Mouse (Mus musculus) CH12.LX (cell line): Measurements from ENCODE around the gene Wdr5. TPM values are rescaled to one million over a fixed set of nuclear protein-coding genes. Genes with fewer than 3 reads are reported as not detected.

Source experiments
- DNase-seq: peaks from one replicate; pipeline ENCODE4 v3.0.0-alpha.2; 2013; ENCODE audit errors: extremely low read depth
- H3K27ac ChIP-seq: 2 replicates; pipeline ENCODE4 v1.5.1; 2012; ENCODE audit warnings: low read depth, mild to moderate bottlenecking, control low read depth, moderate library complexity; ENCODE audit not compliant: insufficient read depth
- H3K27me3 ChIP-seq: replicated peaks from 2 replicates; pipeline ENCODE3; 2012; ENCODE audit warnings: inconsistent platforms
- H3K36me3 ChIP-seq, 2 experiments: replicated peaks in 1 of 2; 2 replicates each; pipeline versions ENCODE3 to v1.6.1; 2012; ENCODE audit warnings: inconsistent platforms in 1 of 2, low read length in 1 of 2, mild to moderate bottlenecking in 1 of 2, mixed read lengths in 1 of 2, moderate library complexity in 1 of 2; ENCODE audit not compliant: control insufficient read depth in 1 of 2, insufficient read depth in 1 of 2
- H3K4me1 ChIP-seq, 2 experiments: 2 replicates each; pipeline ENCODE4 v1.6.1; 2012; ENCODE audit warnings: inconsistent platforms in 1 of 2, moderate library complexity in 1 of 2; ENCODE audit not compliant: insufficient read depth in 2 of 2, control insufficient read depth in 1 of 2
- H3K4me2 ChIP-seq: 2 replicates; pipeline ENCODE4 v1.6.1; 2012; ENCODE audit warnings: low read depth, mild to moderate bottlenecking, control low read depth; ENCODE audit not compliant: poor library complexity, insufficient read depth, severe bottlenecking
- H3K4me3 ChIP-seq, 3 experiments: fragments of 150-350 bp in 1 of 3; sonication (generic) in 1 of 3; replicated peaks in 1 of 3; 2 replicates each; pipeline versions ENCODE3 to v1.5.1; 2011 to 2012; ENCODE audit warnings: low read depth in 2 of 3, low read length in 2 of 3, mild to moderate bottlenecking in 2 of 3, moderate library complexity in 2 of 3, control low read depth in 1 of 3, improper control_type of control experiment in 1 of 3, inconsistent platforms in 1 of 3, mixed read lengths in 1 of 3; ENCODE audit not compliant: poor library complexity in 1 of 3
- H3K79me2 ChIP-seq: replicated peaks from 2 replicates; pipeline ENCODE4 v1.6.1; 2012; ENCODE audit warnings: mild to moderate bottlenecking, moderate library complexity; ENCODE audit not compliant: control insufficient read depth, poor library complexity, insufficient read depth, severe bottlenecking; ENCODE audit errors: extremely low read depth
- H3K9ac ChIP-seq: 2 replicates; pipeline ENCODE4 v1.6.1; 2012; ENCODE audit warnings: low read depth, mild to moderate bottlenecking, control low read depth, moderate library complexity; ENCODE audit not compliant: insufficient read depth
- H3K9me3 ChIP-seq: replicated peaks from 2 replicates; pipeline ENCODE3; 2012; ENCODE audit warnings: low read length, inconsistent platforms, mixed read lengths
- CTCF ChIP-seq, 2 experiments: IDR thresholded peaks in 1 of 2; conservative IDR thresholded peaks in 1 of 2; 2 replicates each; pipeline ENCODE4 v1.5.1; 2011 to 2012; ENCODE audit warnings: low read depth in 2 of 2, low read length in 2 of 2, improper control_type of control experiment in 1 of 2, inconsistent platforms in 1 of 2, mild to moderate bottlenecking in 1 of 2, moderate library complexity in 1 of 2
- E2F4 ChIP-seq: IDR thresholded peaks from 2 replicates; pipeline ENCODE4 v1.6.1; 2011; ENCODE audit warnings: low read depth, low read length, improper control_type of control experiment; ENCODE audit not compliant: insufficient replicate concordance
- ELF1 ChIP-seq: IDR thresholded peaks from 2 replicates; pipeline ENCODE4 v1.6.1; 2014; ENCODE audit warnings: low read depth, mild to moderate bottlenecking, inconsistent platforms, low read length, improper control_type of control experiment
- EP300 ChIP-seq: IDR thresholded peaks from 2 replicates; pipeline ENCODE4 v1.6.1; 2011; ENCODE audit warnings: low read length, improper control_type of control experiment
- ETS1 ChIP-seq: conservative IDR thresholded peaks from 2 replicates; pipeline ENCODE4 v1.6.1; 2012; ENCODE audit warnings: low read depth, mild to moderate bottlenecking, inconsistent platforms, low read length, improper control_type of control experiment, moderate library complexity
- KAT2A ChIP-seq: IDR thresholded peaks from 2 replicates; pipeline ENCODE4 v1.6.1; 2012; ENCODE audit warnings: low read length, improper control_type of control experiment, inconsistent platforms; ENCODE audit not compliant: insufficient replicate concordance
- MAFK ChIP-seq: IDR thresholded peaks from 2 replicates; pipeline ENCODE4 v1.6.1; 2011; ENCODE audit warnings: low read length, improper control_type of control experiment; ENCODE audit not compliant: insufficient replicate concordance
- MYC ChIP-seq: IDR thresholded peaks from 2 replicates; pipeline ENCODE4 v1.6.1; 2011; ENCODE audit warnings: low read depth, mild to moderate bottlenecking, improper control_type of control experiment, low read length
- POLR2A ChIP-seq: IDR thresholded peaks from 2 replicates; pipeline ENCODE4 v1.6.1; 2011; ENCODE audit warnings: low read depth, mild to moderate bottlenecking, improper control_type of control experiment, low read length
- POLR2AphosphoS2 ChIP-seq: IDR thresholded peaks from 2 replicates; pipeline ENCODE4 v1.6.1; 2011; ENCODE audit warnings: low read depth, low read length, improper control_type of control experiment
- RAD21 ChIP-seq: IDR thresholded peaks from 2 replicates; pipeline ENCODE4 v1.6.1; 2011; ENCODE audit warnings: low read depth, mild to moderate bottlenecking, low read length, improper control_type of control experiment, moderate library complexity
- RCOR1 ChIP-seq: conservative IDR thresholded peaks from 2 replicates; pipeline ENCODE4 v1.6.1; 2012; ENCODE audit warnings: low read depth, mild to moderate bottlenecking, inconsistent platforms, low read length, improper control_type of control experiment
- SMC3 ChIP-seq: IDR thresholded peaks from 2 replicates; pipeline ENCODE4 v1.6.1; 2011; ENCODE audit warnings: low read depth, low read length, improper control_type of control experiment
- UBTF ChIP-seq: IDR thresholded peaks from 2 replicates; pipeline ENCODE4 v1.6.1; 2012; ENCODE audit warnings: low read depth, mild to moderate bottlenecking, inconsistent platforms, low read length, improper control_type of control experiment, moderate library complexity
- USF1 ChIP-seq: IDR thresholded peaks from 2 replicates; pipeline ENCODE4 v1.6.1; 2014; ENCODE audit warnings: low read depth, mild to moderate bottlenecking, inconsistent platforms, low read length, improper control_type of control experiment
- dilution Hi-C: fragments of 300-500 bp; cut with MboI; formaldehyde crosslinking; loops from 2 replicates; pipeline ENCODE4 v1.14.3; 2020; ENCODE audit warnings: low sequenced_read_pairs; ENCODE audit not compliant: extremely low pct_unique_long_range_greater_than_20kb, extremely low pct_ligation_motif_present
- in situ Hi-C: fragments of 300-500 bp; cut with MboI; formaldehyde crosslinking; loops from 3 replicates; pipeline ENCODE4 v1.14.3; 2019; ENCODE audit warnings: low sequenced_read_pairs, low pct_ligation_motif_present, low pct_unique_long_range_greater_than_20kb, mixed read lengths
- polyA plus RNA-seq: library from polyadenylated mRNA; unstranded; fragments of >175 nt; gene quantifications from 2 replicates; pipeline ENCODE4 v1.2.1, GENCODE M21; 2012; ENCODE audit warnings: low read depth; ENCODE audit not compliant: insufficient read length
- total RNA-seq, 2 experiments: library from RNA; depleted of rRNA; stranded (reverse); fragments of 300-350 nt in 1 of 2; fragments of >200 nt in 1 of 2; gene quantifications; 2 replicates each; pipeline ENCODE4 v1.2.3; 2012 to 2014

Gene Wdr5
- total and polyA plus RNA-seq, 3 experiments = 33.9 to 56.0 (median 54.8) TPM

- dilution Hi-C loops = no loop called here
- no peaks in the 10 kb centered on the region for H3K27me3 ChIP-seq
- H3K4me1 ChIP-seq = peaks cover 32 to 64% of the 10 kb centered on the region in 2 experiments
- in situ Hi-C loops = no loop called here
- TF ChIP-seq CTCF (conservative IDR thresholded peaks at IDR 0.05 in 1 of 2, IDR thresholded peaks at IDR 0.05 in 1 of 2; ENCODE audit: low read depth in 2 of 2, low read length in 2 of 2) = no peak
- no peak for TF ChIP-seq USF1
- TF ChIP-seq KAT2A = no peak
- no peak for TF ChIP-seq E2F4
- no peak for TF ChIP-seq MAFK
- no peak for TF ChIP-seq RCOR1
- no peak for TF ChIP-seq UBTF
- TF ChIP-seq EP300 = no peak; the same call in 1 of the 2 replicates
- TF ChIP-seq ELF1 = peak; percentile 46
- 0 out of 2 replicates have a peak, but pooled peaks have one; percentile 15 for TF ChIP-seq ETS1
- no peak for TF ChIP-seq POLR2AphosphoS2
- TF ChIP-seq SMC3 = no peak
- TF ChIP-seq MYC = no peak
- TF ChIP-seq RAD21 = no peak
- no peak overlapping the region; the same call in 1 of the 2 replicates for H3K4me2 ChIP-seq
- H3K79me2 ChIP-seq = peaks cover 1% of the 10 kb centered on the region; the same call in 1 of the 2 replicates
- peaks cover 0 to 17% of the 10 kb centered on the region in 2 experiments for H3K36me3 ChIP-seq
- H3K9ac ChIP-seq = no peak overlapping the region
- no peak overlapping the region for H3K27ac ChIP-seq
- no peak overlapping the region for H3K4me3 ChIP-seq
- H3K9me3 ChIP-seq = no peaks in the 10 kb centered on the region
- DNase-seq = no peak
These were observed 41.7 kb upstream of the Wdr5 start for GRCm38 (mm10) chr2:27473061-27473765.

GRCm38 (mm10) chr2:27473911-27474310 is 41.0 kb upstream of the Wdr5 start:
- H3K27me3 ChIP-seq = no peaks in the 10 kb centered on the region
- no peak for DNase-seq
- no peak overlapping the region for H3K27ac ChIP-seq
- H3K4me3 ChIP-seq = peak overlapping the region in 2 of 3 experiments; percentile 31 to 72
- peaks cover 27 to 57% of the 10 kb centered on the region in 2 experiments for H3K4me1 ChIP-seq
- in situ Hi-C loops = no loop called here
- TF ChIP-seq POLR2A = no peak
- no peak for TF ChIP-seq SMC3
- no peak for TF ChIP-seq MAFK
- H3K4me2 ChIP-seq = peak overlapping the region; percentile 71
- no peak overlapping the region for H3K9ac ChIP-seq
- H3K36me3 ChIP-seq = peaks cover 0 to 15% of the 10 kb centered on the region in 2 experiments
- no peaks in the 10 kb centered on the region for H3K9me3 ChIP-seq
- H3K79me2 ChIP-seq = no peaks in the 10 kb centered on the region; the same call in 1 of the 2 replicates
- dilution Hi-C loops = no loop called here
